Comparison of ENCODE assay signal across 8 mouse cellular contexts in the genomic region with DNA sequence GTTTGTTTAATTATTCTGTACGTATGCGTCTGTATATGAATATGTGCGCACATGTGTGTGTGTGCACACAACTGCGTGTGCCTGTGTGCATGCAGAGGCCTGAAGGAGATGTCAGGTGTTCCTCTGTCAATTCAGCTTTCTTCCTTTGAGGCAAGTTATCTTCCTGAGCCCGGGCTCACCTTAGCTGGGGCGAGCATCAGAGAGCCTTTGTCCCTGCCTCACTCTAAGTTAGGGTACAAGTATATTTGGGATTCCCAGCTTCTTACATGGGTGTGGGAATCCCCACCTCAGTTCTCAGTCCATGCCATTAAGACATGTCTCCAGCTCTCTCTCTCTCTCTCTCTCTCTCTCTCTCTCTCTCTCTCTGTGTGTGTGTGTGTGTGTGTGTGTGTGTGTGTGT. TPM values are rescaled to one million over a fixed set of nuclear protein-coding genes. Genes with fewer than 3 reads are reported as not detected.
DNase-seq lines count a peak whose midpoint lies in the region; ATAC-seq and TF ChIP-seq lines count a peak whose summit lies in the region.

No protein-coding gene starts in this region.

- peaks cover 23% of the 10 kb centered on the region for H3K4me1 ChIP-seq in heart, embryonic 11.5 days (ENCODE audit: control insufficient read depth, insufficient read depth, low read length)
- H3K4me1 ChIP-seq in E14TG2a.4 (replicated peaks; ENCODE audit: low read depth, low read length), result peaks cover 23% of the 10 kb centered on the region
- peaks cover 29% of the 10 kb centered on the region for H3K4me1 ChIP-seq in hindbrain, embryonic 12.5 days
- H3K4me1 ChIP-seq in midbrain, embryonic 11.5 days (ENCODE audit: control insufficient read depth, insufficient read depth, low read length), result peaks cover 18% of the 10 kb centered on the region

- peak overlapping the region; percentile 67 for H3K4me2 ChIP-seq in heart, embryonic 11.5 days
- H3K4me2 ChIP-seq in hindbrain, embryonic 12.5 days (replicated peaks), result peak overlapping the region; percentile 53
- peak overlapping the region; percentile 38 for H3K4me2 ChIP-seq in midbrain, embryonic 11.5 days

- WGBS in heart, embryonic 11.5 days (ENCODE audit: insufficient replicate concordance), result 7% methylated on average over 6 of the region's 6 CpGs
- 5% methylated on average over 6 of the region's 6 CpGs for WGBS in hindbrain, embryonic 12.5 days
- WGBS in midbrain, embryonic 11.5 days, result 4% methylated on average over 6 of the region's 6 CpGs

- H3K27ac ChIP-seq in heart, embryonic 11.5 days (ENCODE audit: low read depth, low read length), result peak overlapping the region; percentile 90
- H3K27ac ChIP-seq in hindbrain, embryonic 12.5 days, result peak overlapping the region; percentile 93
- peak overlapping the region; percentile 82 for H3K27ac ChIP-seq in midbrain, embryonic 11.5 days (ENCODE audit: low read depth, low read length)

- DNase-seq in heart, postnatal 4 days, result no peak
- DNase-seq in midbrain, embryonic 11.5 days (ENCODE audit: low spot score, missing footprints), result peak; percentile 94
- DNase-seq in retina, embryonic 14.5 days (ENCODE audit: low spot score), result no peak
- DNase-seq in left cerebral cortex, postnatal 25 days (ENCODE audit: low spot score in 2 of 2), result no peak
- DNase-seq in lung, postnatal 14 days, result no peak

- intact Hi-C loops in left cerebral cortex, postnatal 25 days (cut with DNase I), result loop anchor here (1.0 to 2.0 kb wide), 2 partner anchors 17 to 34 kb away; no protein-coding TSS in a partner anchor

- H3K36me3 ChIP-seq in heart, embryonic 11.5 days (ENCODE audit: control insufficient read depth, insufficient read depth, low read length), result no peaks in the 10 kb centered on the region
- no peaks in the 10 kb centered on the region for H3K36me3 ChIP-seq in E14TG2a.4 (ENCODE audit: insufficient read depth, low read length)
- H3K36me3 ChIP-seq in hindbrain, embryonic 12.5 days, result no peaks in the 10 kb centered on the region
- no peaks in the 10 kb centered on the region for H3K36me3 ChIP-seq in midbrain, embryonic 11.5 days (ENCODE audit: control insufficient read depth, insufficient read depth, low read length)

- no peak for ATAC-seq in heart, embryonic 11.5 days (replicated peaks; ENCODE audit: insufficient number of reproducible peaks, low FRiP score, low TSS enrichment)
- ATAC-seq in hindbrain, embryonic 12.5 days (ENCODE audit: low FRiP score), result peak; percentile 30
- peak; percentile 65; the same call in 1 of the 2 replicates for ATAC-seq in midbrain, embryonic 11.5 days (ENCODE audit: low FRiP score)

- TF ChIP-seq CTCF in E14TG2a.4 (conservative IDR thresholded peaks at IDR 0.05; ENCODE audit: low read length), result no peak

- H3K9me3 ChIP-seq in heart, embryonic 11.5 days (replicated peaks; ENCODE audit: control insufficient read depth, low read length), result no peaks in the 10 kb centered on the region
- no peaks in the 10 kb centered on the region for H3K9me3 ChIP-seq in E14TG2a.4 (ENCODE audit: low read length)
- H3K9me3 ChIP-seq in hindbrain, embryonic 12.5 days (replicated peaks), result no peaks in the 10 kb centered on the region
- no peaks in the 10 kb centered on the region for H3K9me3 ChIP-seq in midbrain, embryonic 11.5 days (ENCODE audit: control insufficient read depth, low read length)

- H3K27me3 ChIP-seq in heart, embryonic 11.5 days (ENCODE audit: control insufficient read depth, insufficient read depth, low read length), result no peaks in the 10 kb centered on the region
- H3K27me3 ChIP-seq in E14TG2a.4 (ENCODE audit: insufficient read depth, low read length), result peaks cover 31% of the 10 kb centered on the region
- H3K27me3 ChIP-seq in hindbrain, embryonic 12.5 days, result no peaks in the 10 kb centered on the region
- H3K27me3 ChIP-seq in midbrain, embryonic 11.5 days (ENCODE audit: control insufficient read depth, insufficient read depth, low read length), result no peaks in the 10 kb centered on the region

- H3K4me3 ChIP-seq in heart, embryonic 11.5 days (ENCODE audit: low read depth, low read length), result peak overlapping the region; percentile 38
- H3K4me3 ChIP-seq in E14TG2a.4 (replicated peaks; ENCODE audit: low read length), result peak overlapping the region; percentile 45; the same call in 1 of the 2 replicates
- peak overlapping the region; percentile 23 for H3K4me3 ChIP-seq in hindbrain, embryonic 12.5 days
- H3K4me3 ChIP-seq in midbrain, embryonic 11.5 days (ENCODE audit: low read depth, low read length), result peak overlapping the region; percentile 2; the same call in 1 of the 2 replicates

- H3K9ac ChIP-seq in heart, embryonic 11.5 days (ENCODE audit: low read depth, low read length), result peak overlapping the region; percentile 63; the same call in 1 of the 2 replicates
- H3K9ac ChIP-seq in hindbrain, embryonic 12.5 days, result peak overlapping the region; percentile 49; the same call in 1 of the 2 replicates
- H3K9ac ChIP-seq in midbrain, embryonic 11.5 days (ENCODE audit: low read length), result peak overlapping the region; percentile 54; the same call in 1 of the 2 replicates

RNA-seq across cellular contexts. Expression of gene Skor1, which starts 56.2 kb away (rescaled TPM):
- not detected in 2 replicates for polyA plus RNA-seq in heart, embryonic 11.5 days (2014; fragmentation: Nextera tagmentation; extraction: Ambion mirVana)
- total RNA-seq in heart, postnatal 4 days (2021), result under 1 TPM; 0.10 to 0.23 TPM
- polyA plus RNA-seq in hindbrain, embryonic 12.5 days (2016; fragmentation: Nextera tagmentation; extraction: Ambion mirVana), result 24.0 and 27.1 TPM in 2 replicates
- polyA plus RNA-seq in midbrain, embryonic 11.5 days (2014; fragmentation: Nextera tagmentation; extraction: Ambion mirVana), result 0.05 and 0.10 TPM in 2 replicates
- total RNA-seq in left cerebral cortex, postnatal 25 days (2021), result under 1 TPM; 0.09 to 0.11 TPM

Comparison
In these comparisons a context has a peak if more than half of its experiments do, and no peak if none do; other contexts are left out.
1. RNA of gene Skor1, which starts 56.2 kb away (polyA plus RNA-seq): 24.0 to 27.1 TPM in hindbrain, embryonic 12.5 days; 0.05 to 0.10 TPM in midbrain, embryonic 11.5 days and not detected in heart, embryonic 11.5 days; every median in the first group is over 10 times any median in the second.
2. Peak in every context shown above with its lines, with median percentiles within 50 percentile points of each other: H3K27ac ChIP-seq, H3K4me2 ChIP-seq, H3K4me3 ChIP-seq and H3K9ac ChIP-seq.